Mouse (Mus musculus) right cerebral cortex, postnatal 25 days (tissue): ENCODE measurements around the gene Smg8.

Experiments
- DNase-seq: peaks from one replicate; pipeline ENCODE4 v3.0.0; 2022

Gene Smg8

GRCm38 (mm10) chr11:87039307-87039963 is 47.1 kb downstream of the Smg8 start:
- DNase-seq = no peak

- DNase-seq = no peak
Observed at GRCm38 (mm10) chr11:87036180-87036579, 50.4 kb downstream of the Smg8 start.

GRCm38 (mm10) chr11:87028212-87028611 is 58.4 kb downstream of the Smg8 start:
- no peak for DNase-seq
